35 mouse cellular contexts compared by ENCODE assay signal in the genomic region with DNA sequence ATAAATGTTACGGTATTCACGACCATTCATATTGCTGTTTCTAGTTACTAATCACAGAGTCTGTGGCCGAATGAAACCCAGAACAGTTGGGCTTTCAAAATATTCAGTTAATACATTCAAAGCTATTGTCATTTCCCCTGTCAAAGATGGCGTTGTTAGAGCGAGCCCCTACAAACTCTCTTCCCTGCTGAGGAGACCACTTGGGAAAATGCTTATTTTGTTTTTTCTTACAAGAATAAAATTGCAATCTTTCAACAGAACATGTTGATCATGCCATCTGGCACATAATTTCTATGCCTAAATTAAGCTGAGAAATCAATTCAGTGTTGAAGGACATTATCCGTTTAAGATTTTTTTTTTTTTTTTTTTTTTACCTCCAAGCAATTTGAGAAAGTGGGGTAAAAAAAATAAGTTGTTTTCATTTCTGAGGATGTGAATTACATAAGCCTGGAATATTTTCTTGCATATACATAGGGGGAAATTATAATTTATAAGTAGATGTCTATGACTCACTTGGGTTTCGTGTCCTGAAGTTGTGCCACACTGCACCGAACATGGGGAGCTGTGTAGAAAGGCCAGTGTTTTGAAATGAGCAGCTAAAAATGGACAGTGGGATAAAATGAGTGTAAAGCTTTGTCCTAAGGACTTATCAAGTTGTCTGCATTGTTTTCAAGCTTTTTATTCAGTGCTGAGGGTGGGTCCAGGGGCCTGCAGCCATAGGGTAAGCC. TPM values are rescaled to one million over a fixed set of nuclear protein-coding genes. Genes with fewer than 3 reads are reported as not detected.
DNase-seq lines count a peak whose midpoint lies in the region; ATAC-seq and TF ChIP-seq lines count a peak whose summit lies in the region.
"Had no signal": no experiment of that assay in that cellular context is flagged by ENCODE, and none has a peak within 500 bp of the region (broad histone marks: within the 10 kb centered on the region; RNA-seq: fewer than 3 reads in every experiment).

No protein-coding gene starts in this region.

- H3K4me1 ChIP-seq in forebrain, embryonic 15.5 days, result no peaks in the 10 kb centered on the region
- H3K4me1 ChIP-seq in forebrain, embryonic 13.5 days, result no peaks in the 10 kb centered on the region
- no peaks in the 10 kb centered on the region for H3K4me1 ChIP-seq in lung, postnatal 0 days (ENCODE audit: insufficient read depth, low read depth, low read length)
- H3K4me1 ChIP-seq in hindbrain, postnatal 0 days (ENCODE audit: insufficient read depth, low read length), result no peaks in the 10 kb centered on the region
- H3K4me1 ChIP-seq: embryonic facial prominence, embryonic 10.5 days; embryonic facial prominence, embryonic 13.5 days; hindbrain, embryonic 12.5 days; hindbrain, embryonic 15.5 days had no signal

- DNase-seq in frontal cortex, postnatal 36 days (ENCODE audit: low spot score in 2 of 2), result no peak
- DNase-seq in lung, postnatal 0 days (ENCODE audit: low spot score), result peak; percentile 18
- no peak for DNase-seq in lung, postnatal 4 days
- DNase-seq in brain, embryonic 18.5 days (ENCODE audit: low read depth, low spot score), result peak; percentile 49
- no peak for DNase-seq in hindbrain, postnatal 0 days (ENCODE audit: low spot score)
- DNase-seq: adrenal gland, adult 2 months; adrenal gland, postnatal 14 days; cerebellum, adult 11 months; cerebellum, adult 2 months; cerebellum, adult 9-11 months; cerebellum, postnatal 25 days; embryo, embryonic 11 days; gastrocnemius, postnatal 10 days; gastrocnemius, postnatal 36 days; kidney, adult 2 months had no signal

- H3K27me3 ChIP-seq in forebrain, embryonic 15.5 days, result no peaks in the 10 kb centered on the region
- H3K27me3 ChIP-seq in forebrain, embryonic 13.5 days, result no peaks in the 10 kb centered on the region
- no peaks in the 10 kb centered on the region for H3K27me3 ChIP-seq in lung, postnatal 0 days (replicated peaks; ENCODE audit: insufficient read depth, low read length)
- no peaks in the 10 kb centered on the region for H3K27me3 ChIP-seq in hindbrain, postnatal 0 days (ENCODE audit: insufficient read depth, low read length)
- H3K27me3 ChIP-seq: hindbrain, embryonic 15.5 days had no signal

- ATAC-seq in forebrain, embryonic 15.5 days (replicated peaks), result peak; percentile 57; the same call in 1 of the 2 replicates
- no peak; the same call in 1 of the 2 replicates for ATAC-seq in forebrain, embryonic 13.5 days
- peak; percentile 84 for ATAC-seq in frontal cortex, adult (ENCODE audit: low TSS enrichment)
- no peak for ATAC-seq in lung, postnatal 0 days
- ATAC-seq in hindbrain, postnatal 0 days, result no peak
- ATAC-seq: CD4-positive, CD25-positive, alpha-beta regulatory T cell, adult 4 months; intestine, postnatal 0 days had no signal

- no peak overlapping the region for H3K4me3 ChIP-seq in forebrain, embryonic 15.5 days
- H3K4me3 ChIP-seq in forebrain, embryonic 13.5 days, result no peak overlapping the region
- no peak overlapping the region for H3K4me3 ChIP-seq in lung, postnatal 0 days (ENCODE audit: low read depth, low read length)
- H3K4me3 ChIP-seq in hindbrain, postnatal 0 days (ENCODE audit: low read length), result no peak overlapping the region
- H3K4me3 ChIP-seq: embryonic facial prominence, embryonic 10.5 days; embryonic facial prominence, embryonic 13.5 days; erythroblast, embryonic 14.5 days; hindbrain, embryonic 12.5 days; hindbrain, embryonic 15.5 days had no signal

- H3K36me3 ChIP-seq in forebrain, embryonic 15.5 days, result no peaks in the 10 kb centered on the region
- H3K36me3 ChIP-seq in forebrain, embryonic 13.5 days (ENCODE audit: poor library complexity, severe bottlenecking), result no peaks in the 10 kb centered on the region
- no peaks in the 10 kb centered on the region for H3K36me3 ChIP-seq in lung, postnatal 0 days (ENCODE audit: insufficient read depth, low read length)
- H3K36me3 ChIP-seq in hindbrain, postnatal 0 days (ENCODE audit: insufficient read depth, low read length), result no peaks in the 10 kb centered on the region
- H3K36me3 ChIP-seq: embryonic facial prominence, embryonic 10.5 days; embryonic facial prominence, embryonic 13.5 days; hindbrain, embryonic 12.5 days; hindbrain, embryonic 15.5 days had no signal

- TF ChIP-seq EP300 in lung, postnatal 0 days (IDR thresholded peaks at IDR 0.05), result no peak

- no peak overlapping the region for H3K4me2 ChIP-seq in forebrain, embryonic 15.5 days (replicated peaks)
- no peak overlapping the region for H3K4me2 ChIP-seq in forebrain, embryonic 13.5 days
- no peak overlapping the region for H3K4me2 ChIP-seq in lung, postnatal 0 days (replicated peaks; ENCODE audit: low read depth, low read length)
- no peak overlapping the region for H3K4me2 ChIP-seq in hindbrain, postnatal 0 days (ENCODE audit: low read depth, low read length)
- H3K4me2 ChIP-seq: embryonic facial prominence, embryonic 13.5 days; heart, embryonic 11.5 days; hindbrain, embryonic 12.5 days; hindbrain, embryonic 15.5 days had no signal

- H3K9me3 ChIP-seq in forebrain, embryonic 15.5 days, result no peaks in the 10 kb centered on the region
- H3K9me3 ChIP-seq in forebrain, embryonic 13.5 days (replicated peaks), result no peaks in the 10 kb centered on the region
- no peaks in the 10 kb centered on the region for H3K9me3 ChIP-seq in lung, postnatal 0 days (ENCODE audit: low read length)
- no peaks in the 10 kb centered on the region for H3K9me3 ChIP-seq in hindbrain, postnatal 0 days (ENCODE audit: low read length)
- H3K9me3 ChIP-seq: embryonic facial prominence, embryonic 10.5 days; embryonic facial prominence, embryonic 13.5 days; hindbrain, embryonic 12.5 days; hindbrain, embryonic 15.5 days had no signal

- peak overlapping the region; percentile 13; the same call in 1 of the 2 replicates for H3K27ac ChIP-seq in forebrain, embryonic 15.5 days (replicated peaks)
- no peak overlapping the region for H3K27ac ChIP-seq in forebrain, embryonic 13.5 days
- no peak overlapping the region for H3K27ac ChIP-seq in lung, postnatal 0 days (ENCODE audit: low read length)
- H3K27ac ChIP-seq in hindbrain, postnatal 0 days, result no peak overlapping the region
- H3K27ac ChIP-seq: embryonic facial prominence, embryonic 10.5 days; embryonic facial prominence, embryonic 13.5 days; hindbrain, embryonic 12.5 days; hindbrain, embryonic 15.5 days had no signal

- H3K9ac ChIP-seq in forebrain, embryonic 15.5 days (replicated peaks), result no peak overlapping the region
- no peak overlapping the region for H3K9ac ChIP-seq in forebrain, embryonic 13.5 days
- H3K9ac ChIP-seq in lung, postnatal 0 days (replicated peaks; ENCODE audit: low read depth), result no peak overlapping the region
- no peak overlapping the region for H3K9ac ChIP-seq in hindbrain, postnatal 0 days (replicated peaks; ENCODE audit: low read length)
- H3K9ac ChIP-seq: embryonic facial prominence, embryonic 13.5 days; hindbrain, embryonic 12.5 days; hindbrain, embryonic 15.5 days had no signal

- WGBS in forebrain, embryonic 15.5 days, result 61% methylated on average over 8 of the region's 8 CpGs
- 72% methylated on average over 8 of the region's 8 CpGs for WGBS in forebrain, embryonic 13.5 days
- 69% methylated on average over 8 of the region's 8 CpGs for WGBS in lung, postnatal 0 days
- WGBS in hindbrain, postnatal 0 days, result 70% methylated on average over 8 of the region's 8 CpGs

- TF ChIP-seq CTCF in lung, postnatal 0 days (IDR thresholded peaks at IDR 0.05), result no peak
- no peak for TF ChIP-seq CTCF in hindbrain, postnatal 0 days (IDR thresholded peaks at IDR 0.05; ENCODE audit: low read depth)

RNA-seq across cellular contexts. Expression of gene Gm5447, which starts 23.7 kb away (rescaled TPM):
- polyA plus RNA-seq in forebrain, embryonic 15.5 days (2015; fragmentation: Nextera tagmentation; extraction: Ambion mirVana), result 0.09 TPM in 1 of 2 replicates, not detected in the other
- polyA plus RNA-seq in forebrain, embryonic 13.5 days (2015; fragmentation: Nextera tagmentation; extraction: Ambion mirVana), result 0.12 TPM in 1 of 2 replicates, not detected in the other
- 0.06 and 0.30 TPM in 2 replicates for polyA plus RNA-seq in lung, postnatal 0 days (2015; fragmentation: Nextera tagmentation; extraction: Ambion mirVana)
- 0.72 TPM in 1 of 2 replicates, not detected in the other for total RNA-seq in hindbrain, postnatal 0 days (2014; rRNA removed)
- 0.13 TPM in 1 of 2 replicates, not detected in the other for polyA plus RNA-seq in hindbrain, postnatal 0 days (2015; fragmentation: Nextera tagmentation; extraction: Ambion mirVana)
- total RNA-seq: adrenal gland, adult 2 months; adrenal gland, postnatal 14 days; common myeloid progenitor, adult 5-6 weeks; gastrocnemius, adult 18-20 months; gastrocnemius, postnatal 10 days; gastrocnemius, postnatal 36 days; granulocyte monocyte progenitor cell, adult 5-6 weeks; heart, adult 8-10 months; heart, postnatal 25 days; hematopoietic stem cell, adult 5-6 weeks; MEL had no signal
- polyA plus RNA-seq: adrenal gland, adult 2 months; CD4-positive, CD25-positive, alpha-beta regulatory T cell, adult 4 months; cerebellum, adult 2 months; erythroblast, embryonic 14.5 days; heart, embryonic 11.5 days; heart, embryonic 14.5 days; heart, postnatal 0 days; intestine, postnatal 0 days had no signal

RNA-seq across cellular contexts. Expression of gene Exoc2, which starts 23.8 kb away (rescaled TPM):
- 55.8 and 56.4 TPM in 2 replicates for polyA plus RNA-seq in forebrain, embryonic 15.5 days (2015; fragmentation: Nextera tagmentation; extraction: Ambion mirVana)
- polyA plus RNA-seq in forebrain, embryonic 13.5 days (2015; fragmentation: Nextera tagmentation; extraction: Ambion mirVana), result 40.8 and 45.7 TPM in 2 replicates
- 17.1 and 21.3 TPM in 2 replicates for polyA plus RNA-seq in lung, postnatal 0 days (2015; fragmentation: Nextera tagmentation; extraction: Ambion mirVana)
- total RNA-seq in hindbrain, postnatal 0 days (2014; rRNA removed), result 41.7 and 49.4 TPM in 2 replicates
- 35.5 and 36.5 TPM in 2 replicates for polyA plus RNA-seq in hindbrain, postnatal 0 days (2015; fragmentation: Nextera tagmentation; extraction: Ambion mirVana)

RNA-seq across cellular contexts. Expression of gene Hus1b, which starts 50.1 kb away (rescaled TPM):
- not detected in 2 replicates for polyA plus RNA-seq in forebrain, embryonic 15.5 days (2015; fragmentation: Nextera tagmentation; extraction: Ambion mirVana)
- polyA plus RNA-seq in forebrain, embryonic 13.5 days (2015; fragmentation: Nextera tagmentation; extraction: Ambion mirVana), result not detected in 2 replicates
- 0.19 TPM in 1 of 2 replicates, not detected in the other for polyA plus RNA-seq in lung, postnatal 0 days (2015; fragmentation: Nextera tagmentation; extraction: Ambion mirVana)
- total RNA-seq in hindbrain, postnatal 0 days (2014; rRNA removed), result 0.63 and 1.2 TPM in 2 replicates
- not detected in 2 replicates for polyA plus RNA-seq in hindbrain, postnatal 0 days (2015; fragmentation: Nextera tagmentation; extraction: Ambion mirVana)
- total RNA-seq: gastrocnemius, adult 18-20 months; heart, postnatal 25 days had no signal
- polyA plus RNA-seq: embryonic facial prominence, embryonic 13.5 days; erythroblast, embryonic 14.5 days; heart, embryonic 11.5 days; heart, embryonic 14.5 days; heart, postnatal 0 days; hindbrain, embryonic 12.5 days; hindbrain, embryonic 15.5 days; intestine, postnatal 0 days; kidney, adult 2 months had no signal

Comparison
In these comparisons a context has a peak if more than half of its experiments do, and no peak if none do; other contexts are left out.
1. ATAC-seq: peak in forebrain, embryonic 15.5 days (single experiment) and frontal cortex, adult (single experiment); none in forebrain, embryonic 13.5 days (single experiment), lung, postnatal 0 days (single experiment) and hindbrain, postnatal 0 days (single experiment).
2. DNase-seq: peak in lung, postnatal 0 days (single experiment) and brain, embryonic 18.5 days (single experiment); none in frontal cortex, postnatal 36 days (0 of 2), lung, postnatal 4 days (0 of 2) and hindbrain, postnatal 0 days (single experiment).